Mouse (Mus musculus) retina, adult 2 months (tissue): ENCODE data around the gene Celf2.

Source experiments
- DNase-seq: peaks from one replicate; pipeline ENCODE4 v3.0.0-alpha.2; 2012; ENCODE audit warnings: low read depth, low spot score

Celf2 gene

DNA sequence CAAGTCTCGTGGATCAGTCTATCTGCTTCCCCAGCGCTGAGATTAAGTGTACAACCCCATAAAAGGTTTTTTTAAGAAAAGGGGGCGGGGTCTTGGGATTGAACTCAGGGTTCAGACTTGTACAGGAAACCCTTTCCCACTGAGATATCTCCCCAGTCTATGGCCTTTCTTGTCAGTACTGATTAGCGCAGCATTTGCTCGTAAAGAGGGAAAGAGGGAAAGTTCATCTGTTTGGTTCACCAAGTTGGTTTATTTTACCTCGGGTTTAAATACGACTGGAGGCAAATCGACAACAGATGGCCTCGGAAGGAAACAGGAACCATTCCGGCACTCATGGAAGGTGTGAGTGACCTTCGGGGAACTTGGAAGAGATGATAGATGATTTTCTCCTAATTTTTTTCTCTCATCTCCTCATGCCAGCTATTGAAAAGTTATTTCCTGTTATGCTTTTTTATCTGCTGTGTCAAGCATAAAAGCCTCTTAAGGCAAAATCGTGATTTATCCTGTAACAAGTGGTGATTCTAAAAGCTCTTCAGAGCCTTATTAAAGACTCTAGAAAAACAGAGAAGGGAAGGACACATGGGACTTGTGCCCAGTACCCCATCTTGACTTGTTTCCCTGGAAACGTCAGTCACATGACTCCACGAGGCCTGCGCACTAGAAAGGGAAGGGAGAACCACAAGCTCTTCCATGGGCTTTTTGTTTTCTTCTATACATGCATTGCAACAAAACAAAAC lies 585.5 kb downstream of the Celf2 start:
- no peak for DNase-seq

DNA sequence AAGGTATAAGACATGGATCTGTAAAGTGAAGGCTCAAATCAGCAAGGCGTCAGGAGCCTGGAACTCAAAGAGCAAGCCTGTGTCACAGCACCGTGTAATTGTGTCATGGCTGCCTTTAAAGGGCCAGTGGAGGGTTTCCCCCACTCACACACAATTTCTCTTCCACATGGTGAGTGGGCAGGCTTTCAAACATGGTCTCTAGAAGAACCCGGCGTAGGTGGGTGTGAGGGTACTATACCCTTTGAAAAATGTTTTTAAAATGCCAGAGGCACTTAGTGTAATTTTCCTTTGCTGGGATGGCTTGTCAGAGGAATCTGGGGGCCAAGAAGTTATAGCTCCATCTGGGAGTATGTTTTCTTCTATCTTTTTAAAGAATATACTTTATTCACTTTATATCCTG lies 594.0 kb downstream of the Celf2 start:
- DNase-seq, result no peak

DNA sequence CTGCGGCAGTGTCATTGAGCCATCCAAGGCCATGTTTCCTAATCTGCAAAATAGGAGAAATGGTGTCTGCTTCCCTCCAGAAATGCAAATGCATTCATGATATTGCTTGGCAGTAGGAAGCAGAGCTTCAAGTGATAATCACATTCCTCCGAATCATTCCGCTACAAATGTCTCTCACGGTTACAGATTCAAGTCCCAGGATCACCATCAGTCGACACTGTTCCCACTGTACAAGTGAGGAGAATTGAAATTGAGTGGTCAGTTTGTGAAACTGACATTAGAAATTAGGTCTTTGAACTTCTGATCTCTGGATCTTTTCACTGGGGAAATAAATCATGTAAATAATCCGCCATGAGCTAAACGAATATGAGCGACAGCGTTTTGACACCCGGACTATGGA lies 596.0 kb downstream of the Celf2 start:
- no peak for DNase-seq

- no peak for DNase-seq
These were observed 597.4 kb downstream of the Celf2 start for GRCm38 (mm10) chr2:6911932-6912331.

GRCm38 (mm10) chr2:6909921-6910320 lies 599.4 kb downstream of the Celf2 start:
- DNase-seq, result no peak

- no peak for DNase-seq
These were observed 605.0 kb downstream of the Celf2 start for GRCm38 (mm10) chr2:6904411-6904810.

DNA sequence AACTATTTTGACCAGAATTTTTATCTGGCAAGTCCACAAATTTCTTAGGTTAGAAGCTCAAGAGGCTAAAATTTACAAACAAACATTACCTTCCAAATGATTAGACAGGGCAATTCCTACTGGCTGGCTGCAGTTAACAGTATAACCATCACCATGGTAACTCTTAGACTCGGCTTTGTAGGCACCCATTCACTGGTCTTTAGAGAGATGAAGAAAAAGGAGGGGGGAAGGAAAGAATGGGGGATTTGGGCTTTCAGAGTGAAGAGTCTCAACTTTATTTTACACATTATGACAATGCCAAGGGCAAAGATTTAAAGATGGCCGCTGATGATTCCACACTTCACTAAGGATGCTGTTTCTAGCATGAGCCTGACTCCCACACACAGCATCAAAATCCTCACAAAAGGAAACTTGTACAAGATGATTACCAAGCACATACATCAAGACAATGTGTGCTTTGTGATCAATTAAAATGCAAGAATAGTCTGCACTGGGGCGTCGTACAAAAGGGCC lies 606.1 kb downstream of the Celf2 start:
- DNase-seq, result no peak

DNA sequence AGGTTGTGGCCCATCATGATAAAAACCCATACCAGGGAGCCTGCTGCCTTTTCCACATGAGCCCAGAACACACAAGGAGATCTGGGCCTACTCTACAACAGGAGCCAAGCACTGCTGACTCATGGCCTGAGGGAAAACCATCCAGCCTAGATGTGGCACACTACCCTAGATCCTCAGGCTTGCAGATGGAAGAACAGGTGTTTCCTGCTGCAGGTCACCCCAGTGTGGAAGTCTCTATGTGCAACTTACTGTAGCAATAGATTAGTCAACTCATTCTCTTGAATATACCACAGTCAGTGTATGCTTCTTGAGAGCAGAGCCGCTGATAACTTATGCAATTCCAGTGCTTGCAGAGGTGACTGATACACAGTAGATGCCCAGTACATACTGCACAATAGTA lies 612.5 kb downstream of the Celf2 start:
- no peak for DNase-seq

DNA sequence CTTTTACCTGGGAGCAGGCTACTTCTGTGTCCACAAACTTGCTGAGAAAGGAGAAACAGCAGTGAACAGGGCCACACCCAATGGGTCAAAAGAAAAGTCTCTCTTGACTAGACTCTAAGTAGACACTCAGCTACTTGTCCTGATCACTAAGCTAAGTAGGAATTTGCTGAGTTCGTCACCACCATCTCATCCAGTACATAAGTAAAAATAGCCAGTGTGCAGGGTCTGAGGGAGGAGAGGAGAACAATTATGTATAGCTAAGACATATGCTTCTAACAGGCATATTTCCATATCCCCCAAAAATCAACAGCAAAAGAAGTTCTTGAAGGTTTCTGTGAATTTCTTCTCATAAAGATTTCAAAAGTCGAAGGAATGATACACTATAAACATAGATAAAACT lies 615.8 kb downstream of the Celf2 start:
- DNase-seq, result no peak

- DNase-seq, result no peak
These were observed 616.3 kb downstream of the Celf2 start for GRCm38 (mm10) chr2:6893095-6893494.

DNA sequence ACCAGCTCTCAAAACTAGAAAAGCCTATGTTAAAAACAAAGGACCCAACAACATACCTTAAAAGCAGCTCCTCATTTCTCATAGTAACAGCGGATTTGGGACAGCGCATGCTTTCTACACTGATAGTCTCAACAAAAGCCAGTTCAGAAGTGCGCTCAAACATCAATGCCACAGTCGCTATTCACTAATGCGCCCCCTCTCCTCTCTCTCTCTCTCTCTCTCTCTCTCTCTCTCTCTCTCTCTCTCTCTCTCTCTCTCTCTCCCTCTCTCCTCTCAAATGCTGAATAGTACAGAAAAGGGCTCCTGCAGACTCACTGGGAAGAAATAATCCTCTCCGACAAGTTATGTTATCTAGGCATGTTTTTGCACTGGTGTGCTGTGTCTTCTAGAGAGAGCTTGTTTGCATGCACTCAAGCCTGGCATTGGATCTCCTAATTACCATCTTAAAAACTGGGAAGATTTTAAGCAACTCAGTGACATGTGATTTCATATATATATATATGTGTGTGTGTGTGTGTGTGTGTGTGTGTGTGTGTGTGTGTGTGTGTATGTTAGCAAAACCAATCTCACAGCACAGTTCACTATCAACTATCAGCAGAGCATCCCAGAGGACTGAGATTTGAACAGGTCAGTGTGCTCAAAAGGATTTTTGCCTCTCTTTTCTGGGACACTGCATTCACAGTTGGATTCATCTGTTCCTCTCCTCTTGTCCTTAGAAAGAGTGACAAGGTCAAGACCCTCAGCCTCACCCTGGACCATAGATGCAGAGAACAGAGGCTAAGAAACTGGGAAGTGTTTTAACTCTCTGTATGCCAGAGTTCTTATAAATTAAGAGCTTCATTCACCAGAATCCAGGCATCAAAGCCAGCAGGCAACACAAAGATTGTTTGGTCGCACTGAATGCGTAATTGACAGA lies 624.3 kb downstream of the Celf2 start:
- DNase-seq, result no peak

DNA sequence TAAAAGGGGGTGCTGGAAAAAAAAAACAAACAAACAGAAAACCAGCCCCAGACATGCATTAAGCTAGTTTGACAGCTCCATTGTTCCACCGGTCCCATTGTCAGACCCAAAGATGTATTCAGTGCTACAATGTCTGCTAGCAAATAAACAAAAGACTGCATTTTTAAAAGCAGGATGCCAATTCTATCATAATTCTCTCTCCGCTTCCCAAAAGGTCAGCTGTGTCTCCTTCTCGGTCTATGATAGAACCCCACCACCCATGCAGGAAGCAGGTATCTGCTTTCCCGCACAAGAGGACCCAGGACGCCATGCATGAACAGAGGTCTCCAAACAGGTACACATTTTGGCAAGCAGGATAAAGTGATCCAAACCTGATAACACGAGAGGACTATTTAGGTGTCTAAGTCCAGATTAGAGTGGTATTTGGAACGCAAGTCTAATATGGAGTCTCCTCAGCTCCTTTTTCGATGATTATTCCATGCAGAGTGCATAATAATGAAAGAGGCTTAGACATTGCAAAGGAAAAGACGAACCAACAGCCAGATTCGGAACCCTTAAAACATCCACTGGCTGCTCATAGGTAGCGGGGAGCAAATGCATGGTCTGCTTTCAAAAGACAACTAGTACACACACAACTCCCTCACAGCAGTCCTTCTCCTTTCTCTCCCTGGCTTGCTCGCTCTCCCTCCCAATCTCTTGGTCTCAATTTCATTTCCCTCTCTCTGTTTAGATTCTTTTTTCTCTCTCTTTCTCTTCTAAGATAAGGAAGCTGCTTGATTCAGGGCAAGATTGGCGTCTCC lies 625.2 kb downstream of the Celf2 start:
- no peak for DNase-seq

DNA sequence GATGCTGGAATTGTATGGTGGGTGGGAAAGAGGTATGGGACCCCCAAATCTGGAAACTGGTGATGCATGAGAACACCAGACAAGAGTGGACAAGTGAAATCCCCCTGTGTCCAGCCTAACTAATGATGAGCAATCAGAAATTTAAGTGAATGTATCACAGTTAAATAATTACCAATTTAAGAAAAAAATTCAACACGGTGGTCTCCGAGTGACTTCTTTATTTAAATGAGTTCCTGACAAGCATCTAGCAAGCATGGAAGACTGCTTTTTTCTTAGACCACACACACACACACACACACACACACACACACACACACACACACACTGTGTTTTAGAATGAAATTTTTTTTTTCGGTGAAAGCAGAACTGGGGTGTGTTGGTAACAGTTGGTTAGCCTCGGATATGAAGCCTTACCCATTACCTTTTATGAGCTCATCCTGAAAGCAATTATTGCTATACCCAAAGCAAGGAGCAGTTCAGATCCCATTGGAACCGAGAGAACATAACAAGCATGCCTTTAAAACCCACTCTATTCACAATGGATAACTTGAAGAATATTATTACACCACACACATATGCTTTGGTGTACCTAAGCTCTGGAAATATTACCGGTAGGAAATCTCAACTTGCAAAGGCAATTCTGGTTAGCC lies 627.0 kb downstream of the Celf2 start:
- DNase-seq, result no peak

DNA sequence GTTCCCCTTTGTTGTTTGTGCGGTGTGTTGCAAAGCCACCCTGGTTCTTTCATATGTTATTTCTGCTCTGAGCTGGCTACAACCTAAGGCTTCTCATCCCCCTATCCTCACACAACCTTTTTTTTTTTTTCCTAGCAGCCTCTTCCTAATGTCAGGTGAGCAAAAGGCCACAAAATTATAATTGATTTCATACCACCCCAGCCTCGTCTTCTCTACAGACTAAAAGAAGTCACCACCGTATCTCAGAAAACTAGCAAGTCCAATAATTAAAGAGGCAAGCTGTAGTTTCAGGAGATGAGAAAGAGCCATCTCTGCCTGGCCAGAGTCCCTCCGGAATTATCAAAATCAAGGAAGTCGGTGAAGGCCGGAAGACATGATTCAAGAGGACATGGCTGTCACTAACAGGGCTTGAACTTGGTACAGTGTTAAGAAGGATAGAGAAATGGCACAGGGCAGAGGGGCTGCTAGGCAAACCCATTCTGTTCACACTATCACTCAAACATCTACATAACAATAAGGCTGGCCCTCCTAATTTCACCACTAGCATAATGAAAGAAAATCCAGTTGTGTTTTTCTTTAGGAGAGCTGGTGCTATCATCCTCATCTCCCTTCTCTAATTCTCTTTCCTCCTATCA lies 628.3 kb downstream of the Celf2 start:
- no peak for DNase-seq

DNA sequence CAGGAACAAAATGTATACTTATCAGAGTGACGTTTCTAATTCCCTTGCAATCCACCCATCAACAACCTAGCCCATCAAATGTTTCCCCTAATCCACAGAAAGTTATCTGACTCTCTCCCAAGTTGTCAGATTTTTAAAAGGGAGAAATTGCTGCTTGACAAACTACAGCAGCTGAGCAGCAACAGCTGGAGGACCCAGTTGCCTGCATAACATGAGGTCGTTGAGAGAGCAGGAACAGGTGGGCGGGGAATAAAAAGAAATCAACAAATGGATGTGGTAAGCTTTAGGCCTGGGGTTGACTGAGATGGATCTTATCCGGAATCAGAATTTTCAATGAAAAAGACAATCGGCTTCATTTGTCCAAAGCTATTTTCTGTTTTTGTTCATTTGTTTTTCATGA lies 632.3 kb downstream of the Celf2 start:
- no peak for DNase-seq

DNA sequence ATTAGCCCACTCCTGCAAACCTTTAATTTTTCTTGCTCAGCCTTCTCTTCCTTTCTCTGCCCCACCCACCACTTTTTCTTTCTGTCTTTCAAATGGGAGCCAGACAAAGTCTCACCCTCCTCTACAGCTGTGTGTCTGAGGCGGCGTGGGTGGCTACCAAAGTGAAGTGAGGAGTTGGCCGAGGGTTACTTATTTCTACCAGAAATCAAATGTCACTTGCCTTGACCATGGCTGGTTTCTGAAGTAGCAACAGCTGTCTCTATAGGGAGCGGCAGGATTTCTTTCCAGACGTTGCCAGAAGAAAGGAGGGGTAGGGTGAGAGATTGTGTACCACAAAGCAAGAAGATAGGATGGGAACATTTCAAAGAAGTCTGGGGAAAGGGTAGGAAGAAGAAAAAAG lies 632.8 kb downstream of the Celf2 start:
- DNase-seq, result no peak

DNA sequence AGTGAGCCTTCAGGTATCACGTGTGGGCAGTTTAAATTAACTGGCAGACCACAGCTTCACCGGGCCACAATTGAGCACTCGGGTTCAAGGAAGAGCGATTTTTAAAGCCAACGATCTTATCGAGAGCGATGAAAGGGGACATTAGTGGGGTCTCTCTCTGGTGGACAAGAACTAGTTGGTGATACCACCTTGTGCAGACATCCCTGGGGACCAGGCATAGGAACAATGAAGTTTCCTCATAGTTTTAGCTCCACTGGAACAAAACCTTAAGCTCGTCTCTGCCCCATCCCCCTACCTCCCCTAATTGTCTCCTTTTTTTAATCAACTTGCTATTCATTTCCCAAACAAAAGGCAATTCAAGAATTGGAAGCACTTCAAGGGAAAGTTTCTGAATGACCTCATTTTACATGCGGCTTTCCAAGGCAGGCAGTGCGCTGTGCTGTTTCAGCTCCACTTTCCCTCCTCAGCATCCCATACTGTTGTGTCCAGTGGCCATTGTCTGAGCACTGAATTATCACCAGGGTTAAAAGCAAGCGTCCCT lies 634.2 kb downstream of the Celf2 start:
- DNase-seq, result no peak

DNA sequence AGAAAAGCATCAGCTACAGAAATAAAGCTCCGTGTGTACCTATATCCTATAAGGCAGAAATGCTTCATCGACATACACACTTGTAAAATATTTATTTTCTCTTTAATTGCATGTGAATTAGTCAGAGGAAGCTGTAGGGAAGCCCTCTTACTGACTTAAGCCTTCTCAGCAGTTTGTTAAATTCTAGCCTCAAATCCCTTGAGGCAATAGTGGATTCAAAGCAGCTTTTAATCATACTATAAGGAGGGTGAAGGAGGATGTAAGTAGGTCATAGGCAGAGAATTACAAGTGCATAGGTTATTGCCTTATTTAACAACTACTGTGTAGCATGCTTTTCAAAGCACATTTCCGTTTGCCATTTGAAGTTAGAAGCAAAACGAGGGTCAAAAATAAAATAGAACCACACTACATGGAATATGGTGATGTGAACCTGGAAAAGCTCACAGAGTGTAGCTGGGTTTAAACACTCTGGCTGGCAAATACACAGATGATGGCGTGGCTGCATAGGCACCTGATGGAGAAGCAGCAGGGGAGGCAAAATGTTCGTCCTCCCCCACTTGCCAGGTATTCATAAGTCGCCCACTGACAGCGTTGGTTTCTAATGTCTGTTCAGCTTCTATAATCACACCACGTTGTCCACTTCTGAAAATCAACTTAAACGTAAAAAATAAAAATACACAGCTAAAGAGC lies 635.0 kb downstream of the Celf2 start:
- no peak for DNase-seq

DNA sequence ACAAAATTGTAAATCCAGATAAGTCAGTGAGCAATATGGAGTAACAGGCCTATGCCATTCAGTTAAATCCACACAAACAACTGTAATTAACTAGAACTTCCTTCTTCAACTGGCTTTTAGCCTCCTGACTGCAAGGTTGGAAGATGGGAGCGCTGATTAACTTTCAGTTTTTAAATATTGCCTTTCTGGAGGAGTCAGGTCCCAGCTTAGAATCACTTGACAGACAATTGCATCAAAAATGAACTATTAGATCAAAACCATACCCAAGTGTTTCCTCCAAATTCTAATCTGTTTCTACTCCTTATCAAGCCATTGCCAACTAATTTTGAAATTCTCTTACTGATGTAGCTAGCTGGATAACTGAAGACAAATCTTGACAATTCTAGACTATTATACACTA lies 635.7 kb downstream of the Celf2 start:
- no peak for DNase-seq

DNA sequence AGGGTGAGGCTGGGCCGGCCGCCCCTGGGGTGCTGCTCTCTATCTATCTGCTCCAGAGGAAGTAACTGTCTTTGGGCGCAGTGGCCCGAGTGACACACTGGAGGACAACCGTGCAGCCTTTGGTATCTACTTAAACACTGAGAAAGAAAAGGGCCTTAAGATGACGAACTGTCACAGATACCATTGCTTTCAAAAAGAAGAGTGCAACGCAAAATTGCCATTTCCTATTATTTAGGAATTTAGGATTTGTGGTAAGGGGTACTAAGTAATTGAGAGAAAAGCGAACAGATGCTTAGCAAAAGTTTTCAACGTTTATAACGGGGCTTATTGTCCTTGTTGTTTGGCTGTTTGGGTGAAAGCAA lies 636.5 kb downstream of the Celf2 start:
- DNase-seq, result no peak
